Mouse (Mus musculus): ENCODE measurements around the gene Mfsd4b2. TPM values are rescaled to one million over a fixed set of nuclear protein-coding genes. Genes with fewer than 3 reads are reported as not detected.

Gene Mfsd4b2
- total and polyA plus RNA-seq, 3 experiments: not detected

DNA sequence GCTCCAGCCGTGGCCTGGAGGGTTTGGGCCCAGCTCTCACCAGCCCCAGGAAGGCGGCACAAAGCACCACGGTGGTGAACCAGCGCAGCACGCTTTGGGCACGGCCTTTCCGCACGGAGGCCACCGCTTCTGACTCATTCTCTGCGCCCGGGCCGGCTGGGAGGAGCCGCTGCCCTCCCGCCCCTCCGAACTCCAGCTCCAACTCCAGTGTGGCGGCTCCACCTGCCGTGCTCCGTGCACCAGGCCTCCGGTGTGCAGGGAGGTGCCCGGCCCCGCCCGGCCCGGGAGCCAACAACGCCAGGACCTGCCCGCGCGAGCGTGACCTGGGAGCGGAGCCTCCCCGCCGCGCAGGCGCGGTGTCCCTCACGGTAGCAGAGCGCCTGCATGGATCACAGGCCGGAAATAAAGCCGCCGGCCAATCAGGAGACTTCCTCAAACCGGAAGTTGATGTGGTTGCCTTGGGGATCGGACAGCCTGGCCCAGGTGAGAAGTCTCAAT, 27.8 kb downstream of the Mfsd4b2 start, which contains the start of gene Mfsd4b4:
Gene Mfsd4b4, minus strand, starts transcription at position 365 of the 498 bp plus-strand sequence.
- no peak for TF ChIP-seq KAT2A (IDR thresholded peaks at IDR 0.05; ENCODE audit: insufficient replicate concordance, low read length)
- no peak for TF ChIP-seq ETS1 (conservative IDR thresholded peaks at IDR 0.05; ENCODE audit: low read depth, low read length)
- no peak for TF ChIP-seq TBP (conservative IDR thresholded peaks at IDR 0.05; ENCODE audit: low read depth, low read length)
- TF ChIP-seq RAD21 (IDR thresholded peaks at IDR 0.05; ENCODE audit: low read depth, low read length): no peak
- TF ChIP-seq POLR2AphosphoS2 (IDR thresholded peaks at IDR 0.05; ENCODE audit: low read depth, low read length): no peak
- TF ChIP-seq HCFC1 (IDR thresholded peaks at IDR 0.05; ENCODE audit: low read depth, low read length): peak; percentile 62
- TF ChIP-seq MYC (IDR thresholded peaks at IDR 0.05; ENCODE audit: low read depth, low read length): peak; percentile 15; the same call in 1 of the 2 replicates
- no peak for TF ChIP-seq CHD2 (IDR thresholded peaks at IDR 0.05; ENCODE audit: low read length)
- TF ChIP-seq ZMIZ1 (IDR thresholded peaks at IDR 0.05; ENCODE audit: low read depth, low read length): 0 out of 2 replicates have a peak, but pooled peaks have one; percentile 32
- TF ChIP-seq ELF1 (IDR thresholded peaks at IDR 0.05; ENCODE audit: low read depth, low read length): peak; percentile 63; the same call in 1 of the 2 replicates
- peak; percentile 89 for TF ChIP-seq NRF1 (IDR thresholded peaks at IDR 0.05; ENCODE audit: low read depth, low read length)
- no peak for TF ChIP-seq USF1 (IDR thresholded peaks at IDR 0.05; ENCODE audit: low read depth, low read length)
- no peak for TF ChIP-seq CTCF (conservative IDR thresholded peaks at IDR 0.05 in 1 of 2, IDR thresholded peaks at IDR 0.05 in 1 of 2; ENCODE audit: low read depth in 2 of 2, low read length in 2 of 2)
- TF ChIP-seq POLR2A (IDR thresholded peaks at IDR 0.05; ENCODE audit: low read depth, low read length): peak; percentile 85
- TF ChIP-seq MAZ (IDR thresholded peaks at IDR 0.05; ENCODE audit: low read depth, low read length): no peak
- 0 out of 2 replicates have a peak, but pooled peaks have one; percentile 24 for TF ChIP-seq TCF12 (IDR thresholded peaks at IDR 0.05; ENCODE audit: low read depth, low read length)
- TF ChIP-seq E2F4 (IDR thresholded peaks at IDR 0.05; ENCODE audit: insufficient replicate concordance, low read depth, low read length): no peak
- TF ChIP-seq ZNF384 (IDR thresholded peaks at IDR 0.05; ENCODE audit: low read depth, low read length): no peak
- no peak for TF ChIP-seq MAFK (IDR thresholded peaks at IDR 0.05; ENCODE audit: insufficient replicate concordance, low read length)
- TF ChIP-seq CHD1 (IDR thresholded peaks at IDR 0.05; ENCODE audit: low read depth, low read length): no peak
- no peak for TF ChIP-seq JUN (IDR thresholded peaks at IDR 0.05; ENCODE audit: insufficient read depth, low read depth, low read length)
- 0 out of 2 replicates have a peak, but pooled peaks have one; percentile 38 for TF ChIP-seq UBTF (IDR thresholded peaks at IDR 0.05; ENCODE audit: low read depth, low read length)
- peak; percentile 63 for TF ChIP-seq SIN3A (IDR thresholded peaks at IDR 0.05; ENCODE audit: low read length)
- TF ChIP-seq JUND (conservative IDR thresholded peaks at IDR 0.05; ENCODE audit: low read depth, low read length): no peak
- TF ChIP-seq ZKSCAN1 (IDR thresholded peaks at IDR 0.05; ENCODE audit: borderline replicate concordance, low read depth, low read length): no peak
- no peak for TF ChIP-seq GABPA (IDR thresholded peaks at IDR 0.05; ENCODE audit: insufficient replicate concordance, low read depth, low read length)
- TF ChIP-seq SMC3 (IDR thresholded peaks at IDR 0.05; ENCODE audit: low read depth, low read length): no peak
- TF ChIP-seq MXI1 (IDR thresholded peaks at IDR 0.05; ENCODE audit: low read depth, low read length): peak; percentile 60; the same call in 1 of the 2 replicates
- TF ChIP-seq BHLHE40 (IDR thresholded peaks at IDR 0.05; ENCODE audit: low read depth, low read length): no peak
- no peak for TF ChIP-seq ZC3H11A (IDR thresholded peaks at IDR 0.05; ENCODE audit: low read depth, low read length)
- TF ChIP-seq MAX (IDR thresholded peaks at IDR 0.05; ENCODE audit: low read length): no peak
- no peak for TF ChIP-seq USF2 (conservative IDR thresholded peaks at IDR 0.05; ENCODE audit: low read depth, low read length)
- no peak for TF ChIP-seq PAX5 (IDR thresholded peaks at IDR 0.05; ENCODE audit: low read length)
- no peak for TF ChIP-seq EP300 (IDR thresholded peaks at IDR 0.05; ENCODE audit: low read length)
- peak; percentile 71 for TF ChIP-seq NELFE (IDR thresholded peaks at IDR 0.05; ENCODE audit: low read depth, low read length)
- TF ChIP-seq MEF2A (IDR thresholded peaks at IDR 0.05; ENCODE audit: borderline replicate concordance, low read depth, low read length): no peak
- no peak for TF ChIP-seq RCOR1 (conservative IDR thresholded peaks at IDR 0.05; ENCODE audit: low read depth, low read length)
- 0 out of 2 replicates have a peak, but pooled peaks have one; percentile 15 for TF ChIP-seq IRF4 (IDR thresholded peaks at IDR 0.05; ENCODE audit: low read depth, low read length)
- Histone ChIP-seq H3K4me3 (replicated peaks in 1 of 3; ENCODE audit: low read depth in 2 of 3, low read length in 2 of 3, poor library complexity in 1 of 3) (peak within 1 kb of the TSS; percentile 49 to 74 (median 64)), H3K9me3 (replicated peaks; ENCODE audit: low read length) (no peaks in the 10 kb centered on the region), H3K4me1 (ENCODE audit: control insufficient read depth in 1 of 2, insufficient read depth in 2 of 2) (peaks cover under 1 to 18% of the 10 kb centered on the region in 2 experiments; a peak in 3 of 4 replicates), H3K27me3 (replicated peaks) (no peaks in the 10 kb centered on the region), H3K4me2 (ENCODE audit: insufficient read depth, low read depth, poor library complexity, severe bottlenecking) (no peak within 1 kb of the TSS), H3K79me2 (replicated peaks; ENCODE audit: control insufficient read depth, extremely low read depth, insufficient read depth, poor library complexity, severe bottlenecking) (no peaks in the 10 kb centered on the region), H3K9ac (ENCODE audit: insufficient read depth, low read depth) (peak within 1 kb of the TSS; percentile 51), H3K36me3 (replicated peaks in 1 of 2; ENCODE audit: control insufficient read depth in 1 of 2, insufficient read depth in 1 of 2, low read length in 1 of 2) (no peaks in the 10 kb centered on the region), H3K27ac (ENCODE audit: insufficient read depth, low read depth) (no peak within 1 kb of the TSS)
- dilution Hi-C loops (cut with MboI; ENCODE audit: extremely low pct_ligation_motif_present, extremely low pct_unique_long_range_greater_than_20kb, low sequenced_read_pairs) (no loop called here), in situ Hi-C loops (cut with MboI; ENCODE audit: low pct_ligation_motif_present, low pct_unique_long_range_greater_than_20kb, low sequenced_read_pairs) (no loop called here)
- DNase-seq (ENCODE audit: extremely low read depth): peak; percentile 76

All from CH12.LX (cell line).